Mouse (Mus musculus): ENCODE measurements around the gene Taar7f. TPM values are rescaled to one million over a fixed set of nuclear protein-coding genes. Genes with fewer than 3 reads are reported as not detected.
"Not testable (repeated sequence)": the region's sequence is repeated elsewhere in the genome, so short reads cannot be mapped to it uniquely, and the experiment has no call there.

Taar7f gene
- total and polyA plus RNA-seq, 3 experiments = not detected

DNA sequence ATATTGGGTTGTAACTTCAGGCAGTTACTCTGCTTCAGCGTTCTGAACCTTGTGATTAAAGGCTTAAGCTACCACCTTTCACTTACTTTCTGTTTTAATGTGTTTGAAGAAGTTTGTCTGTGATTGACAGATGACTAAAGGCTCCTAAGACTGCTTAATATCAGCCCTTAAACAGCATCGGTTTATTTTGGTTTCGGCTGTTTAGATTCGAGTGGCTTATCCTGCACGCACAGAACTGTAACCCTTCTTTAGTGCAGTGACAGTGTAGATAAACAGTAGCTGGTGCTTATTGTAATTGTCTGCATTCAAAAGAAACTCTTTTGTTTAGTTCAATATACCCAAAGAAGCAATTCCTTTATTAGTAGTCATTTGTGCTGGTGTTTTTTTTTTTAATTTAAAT, 2.7 kb downstream of the Taar7f start:
- no peak for TF ChIP-seq GABPA (IDR thresholded peaks at IDR 0.05; ENCODE audit: insufficient replicate concordance, low read depth, low read length)
- no peak for TF ChIP-seq SMC3 (IDR thresholded peaks at IDR 0.05; ENCODE audit: low read depth, low read length)
- TF ChIP-seq MYC (IDR thresholded peaks at IDR 0.05; ENCODE audit: low read depth, low read length) = no peak
- no peak overlapping the region for H3K9ac ChIP-seq (ENCODE audit: insufficient read depth, low read depth)
- no peaks in the 10 kb centered on the region for H3K27me3 ChIP-seq (replicated peaks)
- H3K4me3 ChIP-seq (replicated peaks in 1 of 3; ENCODE audit: low read depth in 2 of 3, low read length in 2 of 3, poor library complexity in 1 of 3) = no peak overlapping the region
- in situ Hi-C loops (cut with MboI; ENCODE audit: low pct_ligation_motif_present, low pct_unique_long_range_greater_than_20kb, low sequenced_read_pairs) (no loop called here), dilution Hi-C loops (cut with MboI; ENCODE audit: extremely low pct_ligation_motif_present, extremely low pct_unique_long_range_greater_than_20kb, low sequenced_read_pairs) (no loop called here)
- no peak for DNase-seq (ENCODE audit: extremely low read depth)
- no peaks in the 10 kb centered on the region for H3K36me3 ChIP-seq (replicated peaks in 1 of 2; ENCODE audit: control insufficient read depth in 1 of 2, insufficient read depth in 1 of 2, low read length in 1 of 2)
- no peaks in the 10 kb centered on the region for H3K79me2 ChIP-seq (replicated peaks; ENCODE audit: control insufficient read depth, extremely low read depth, insufficient read depth, poor library complexity, severe bottlenecking)
- H3K27ac ChIP-seq (ENCODE audit: insufficient read depth, low read depth) = no peak overlapping the region
- H3K4me2 ChIP-seq (ENCODE audit: insufficient read depth, low read depth, poor library complexity, severe bottlenecking) = no peak overlapping the region
- no peaks in the 10 kb centered on the region for H3K9me3 ChIP-seq (replicated peaks; ENCODE audit: low read length)
- no peaks in the 10 kb centered on the region for H3K4me1 ChIP-seq (ENCODE audit: control insufficient read depth in 1 of 2, insufficient read depth in 2 of 2)

GRCm38 (mm10) chr10:24058986-24059385, 9.7 kb downstream of the Taar7f start:
- no peak overlapping the region for H3K4me2 ChIP-seq (ENCODE audit: insufficient read depth, low read depth, poor library complexity, severe bottlenecking)
- no peaks in the 10 kb centered on the region for H3K36me3 ChIP-seq (replicated peaks in 1 of 2; ENCODE audit: control insufficient read depth in 1 of 2, insufficient read depth in 1 of 2, low read length in 1 of 2)
- H3K27me3 ChIP-seq (replicated peaks) = no peaks in the 10 kb centered on the region
- no peak overlapping the region for H3K4me3 ChIP-seq (replicated peaks in 1 of 3; ENCODE audit: low read depth in 2 of 3, low read length in 2 of 3, poor library complexity in 1 of 3)
- no peaks in the 10 kb centered on the region for H3K9me3 ChIP-seq (replicated peaks; ENCODE audit: low read length)
- no peak overlapping the region for H3K27ac ChIP-seq (ENCODE audit: insufficient read depth, low read depth)
- dilution Hi-C loops (cut with MboI; ENCODE audit: extremely low pct_ligation_motif_present, extremely low pct_unique_long_range_greater_than_20kb, low sequenced_read_pairs) = no loop called here
- H3K4me1 ChIP-seq (ENCODE audit: control insufficient read depth in 1 of 2, insufficient read depth in 2 of 2) = peaks cover 0 to 3% of the 10 kb centered on the region in 2 experiments; a peak in 1 of 4 replicates
- TF ChIP-seq ETS1 (conservative IDR thresholded peaks at IDR 0.05; ENCODE audit: low read depth, low read length) = no peak
- no peak for TF ChIP-seq ZKSCAN1 (IDR thresholded peaks at IDR 0.05; ENCODE audit: borderline replicate concordance, low read depth, low read length)
- no peak for TF ChIP-seq CTCF (conservative IDR thresholded peaks at IDR 0.05 in 1 of 2, IDR thresholded peaks at IDR 0.05 in 1 of 2; ENCODE audit: low read depth in 2 of 2, low read length in 2 of 2)
- TF ChIP-seq RCOR1 (conservative IDR thresholded peaks at IDR 0.05; ENCODE audit: low read depth, low read length) = no peak
- no peak for TF ChIP-seq UBTF (IDR thresholded peaks at IDR 0.05; ENCODE audit: low read depth, low read length)
- TF ChIP-seq MAX (IDR thresholded peaks at IDR 0.05; ENCODE audit: low read length) = no peak
- no peak for TF ChIP-seq TBP (conservative IDR thresholded peaks at IDR 0.05; ENCODE audit: low read depth, low read length)
- TF ChIP-seq SIN3A (IDR thresholded peaks at IDR 0.05; ENCODE audit: low read length) = no peak
- TF ChIP-seq MAZ (IDR thresholded peaks at IDR 0.05; ENCODE audit: low read depth, low read length) = no peak
- TF ChIP-seq ELF1 (IDR thresholded peaks at IDR 0.05; ENCODE audit: low read depth, low read length) = no peak
- TF ChIP-seq NRF1 (IDR thresholded peaks at IDR 0.05; ENCODE audit: low read depth, low read length) = no peak
- TF ChIP-seq SMC3 (IDR thresholded peaks at IDR 0.05; ENCODE audit: low read depth, low read length) = no peak
- TF ChIP-seq JUN (IDR thresholded peaks at IDR 0.05; ENCODE audit: insufficient read depth, low read depth, low read length) = no peak
- TF ChIP-seq RAD21 (IDR thresholded peaks at IDR 0.05; ENCODE audit: low read depth, low read length) = no peak
- no peak for TF ChIP-seq GABPA (IDR thresholded peaks at IDR 0.05; ENCODE audit: insufficient replicate concordance, low read depth, low read length)
- no peak for TF ChIP-seq KAT2A (IDR thresholded peaks at IDR 0.05; ENCODE audit: insufficient replicate concordance, low read length)
- TF ChIP-seq ZC3H11A (IDR thresholded peaks at IDR 0.05; ENCODE audit: low read depth, low read length) = no peak
- TF ChIP-seq CHD1 (IDR thresholded peaks at IDR 0.05; ENCODE audit: low read depth, low read length) = no peak
- TF ChIP-seq MAFK (IDR thresholded peaks at IDR 0.05; ENCODE audit: insufficient replicate concordance, low read length) = no peak
- no peak for TF ChIP-seq TCF12 (IDR thresholded peaks at IDR 0.05; ENCODE audit: low read depth, low read length)
- in situ Hi-C loops (cut with MboI; ENCODE audit: low pct_ligation_motif_present, low pct_unique_long_range_greater_than_20kb, low sequenced_read_pairs) = no loop called here
- no peaks in the 10 kb centered on the region for H3K79me2 ChIP-seq (replicated peaks; ENCODE audit: control insufficient read depth, extremely low read depth, insufficient read depth, poor library complexity, severe bottlenecking)
- no peak overlapping the region for H3K9ac ChIP-seq (ENCODE audit: insufficient read depth, low read depth)
- DNase-seq (ENCODE audit: extremely low read depth) = no peak

DNA sequence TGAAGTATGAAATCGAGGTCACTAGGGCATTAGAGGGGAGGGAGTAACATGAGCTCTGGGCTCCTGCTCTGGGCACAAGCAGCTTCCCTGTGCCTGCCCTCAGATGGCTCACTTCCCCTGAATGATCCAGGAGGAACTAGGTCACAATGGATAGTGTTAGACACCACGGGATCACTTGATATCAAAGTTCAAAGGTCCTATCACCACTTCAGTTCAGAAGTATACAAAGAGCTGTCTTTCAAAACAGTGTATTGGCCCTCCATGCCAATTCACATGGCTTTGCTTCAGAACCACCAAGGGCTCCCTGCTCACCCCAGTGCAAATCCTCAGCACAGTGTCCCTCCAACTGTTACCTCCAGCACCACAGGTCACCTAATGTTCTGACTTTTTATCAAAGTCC, 25.4 kb downstream of the Taar7f start:
- DNase-seq (ENCODE audit: extremely low read depth); H3K9ac ChIP-seq (ENCODE audit: insufficient read depth, low read depth); H3K4me3 ChIP-seq (replicated peaks in 1 of 3; ENCODE audit: low read depth in 2 of 3, low read length in 2 of 3, poor library complexity in 1 of 3); H3K27ac ChIP-seq (ENCODE audit: insufficient read depth, low read depth); H3K79me2 ChIP-seq (replicated peaks; ENCODE audit: control insufficient read depth, extremely low read depth, insufficient read depth, poor library complexity, severe bottlenecking); H3K4me1 ChIP-seq (ENCODE audit: control insufficient read depth in 1 of 2, insufficient read depth in 2 of 2); H3K9me3 ChIP-seq (replicated peaks; ENCODE audit: low read length); H3K36me3 ChIP-seq (replicated peaks in 1 of 2; ENCODE audit: control insufficient read depth in 1 of 2, insufficient read depth in 1 of 2, low read length in 1 of 2); in situ Hi-C loops (cut with MboI; ENCODE audit: low pct_ligation_motif_present, low pct_unique_long_range_greater_than_20kb, low sequenced_read_pairs); H3K4me2 ChIP-seq (ENCODE audit: insufficient read depth, low read depth, poor library complexity, severe bottlenecking); dilution Hi-C loops (cut with MboI; ENCODE audit: extremely low pct_ligation_motif_present, extremely low pct_unique_long_range_greater_than_20kb, low sequenced_read_pairs); H3K27me3 ChIP-seq (replicated peaks): not testable (repeated sequence)

DNA sequence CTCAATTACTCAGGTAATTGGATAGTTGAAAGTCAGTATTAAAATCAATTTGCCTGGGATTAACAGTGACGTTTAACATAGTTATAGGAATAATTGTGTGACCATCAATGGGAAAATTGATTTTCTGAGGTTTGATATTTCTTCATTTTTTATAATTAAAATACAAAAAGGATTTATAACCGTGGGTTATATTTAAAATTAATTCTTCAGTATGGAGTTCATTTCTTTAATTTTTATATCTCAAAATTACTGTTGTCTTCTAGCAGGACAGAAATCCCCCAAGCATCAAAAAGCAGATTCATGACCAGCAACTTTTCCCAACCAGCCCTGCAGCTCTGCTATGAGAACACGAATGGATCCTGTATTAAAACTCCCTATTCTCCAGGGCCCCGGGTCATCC, 26.9 kb downstream of the Taar7f start, which contains the start of gene Taar8a:
Gene Taar8a, plus strand, starts transcription at position 301 of the 400 bp plus-strand sequence.
- dilution Hi-C loops (cut with MboI; ENCODE audit: extremely low pct_ligation_motif_present, extremely low pct_unique_long_range_greater_than_20kb, low sequenced_read_pairs); H3K9ac ChIP-seq (ENCODE audit: insufficient read depth, low read depth); H3K4me1 ChIP-seq (ENCODE audit: control insufficient read depth in 1 of 2, insufficient read depth in 2 of 2); H3K9me3 ChIP-seq (replicated peaks; ENCODE audit: low read length); H3K36me3 ChIP-seq (replicated peaks in 1 of 2; ENCODE audit: control insufficient read depth in 1 of 2, insufficient read depth in 1 of 2, low read length in 1 of 2); in situ Hi-C loops (cut with MboI; ENCODE audit: low pct_ligation_motif_present, low pct_unique_long_range_greater_than_20kb, low sequenced_read_pairs); H3K79me2 ChIP-seq (replicated peaks; ENCODE audit: control insufficient read depth, extremely low read depth, insufficient read depth, poor library complexity, severe bottlenecking); H3K4me3 ChIP-seq (replicated peaks in 1 of 3; ENCODE audit: low read depth in 2 of 3, low read length in 2 of 3, poor library complexity in 1 of 3); H3K27me3 ChIP-seq (replicated peaks); H3K4me2 ChIP-seq (ENCODE audit: insufficient read depth, low read depth, poor library complexity, severe bottlenecking); H3K27ac ChIP-seq (ENCODE audit: insufficient read depth, low read depth); DNase-seq (ENCODE audit: extremely low read depth): not testable (repeated sequence)
